Mouse (Mus musculus) G1E (cell line): ENCODE data around the gene Ugcg.

ENCODE experiments used
- CTCF ChIP-seq: IDR thresholded peaks from 2 replicates; pipeline ENCODE4 v1.5.1; 2012; ENCODE audit warnings: low read depth, low read length, inconsistent platforms, mixed read lengths
- GATA1 ChIP-seq: IDR thresholded peaks from 2 replicates; pipeline ENCODE4 v1.6.1; 2012; ENCODE audit warnings: borderline replicate concordance, low read length, inconsistent platforms, mixed read lengths
- GATA2 ChIP-seq: IDR thresholded peaks from 2 replicates; pipeline ENCODE4 v1.6.1; 2012; ENCODE audit warnings: low read depth, low read length, inconsistent platforms, borderline replicate concordance
- POLR2AphosphoS5 ChIP-seq: IDR thresholded peaks from 2 replicates; pipeline ENCODE4 v1.6.1; 2012; ENCODE audit warnings: low read depth, low read length, inconsistent platforms; ENCODE audit not compliant: insufficient replicate concordance
- TAL1 ChIP-seq: conservative IDR thresholded peaks from 2 replicates; pipeline ENCODE4 v1.6.1; 2012; ENCODE audit warnings: low read depth, low read length, inconsistent platforms, mixed read lengths

GRCm38 (mm10) chr4:59215585-59215984 is 26.5 kb downstream of the Ugcg start:
- TF ChIP-seq CTCF = no peak
- no peak for TF ChIP-seq POLR2AphosphoS5
- no peak for TF ChIP-seq TAL1
- no peak for TF ChIP-seq GATA1
- no peak for TF ChIP-seq GATA2
